Mouse (Mus musculus): Measurements from ENCODE around the gene Copz2.

DNA sequence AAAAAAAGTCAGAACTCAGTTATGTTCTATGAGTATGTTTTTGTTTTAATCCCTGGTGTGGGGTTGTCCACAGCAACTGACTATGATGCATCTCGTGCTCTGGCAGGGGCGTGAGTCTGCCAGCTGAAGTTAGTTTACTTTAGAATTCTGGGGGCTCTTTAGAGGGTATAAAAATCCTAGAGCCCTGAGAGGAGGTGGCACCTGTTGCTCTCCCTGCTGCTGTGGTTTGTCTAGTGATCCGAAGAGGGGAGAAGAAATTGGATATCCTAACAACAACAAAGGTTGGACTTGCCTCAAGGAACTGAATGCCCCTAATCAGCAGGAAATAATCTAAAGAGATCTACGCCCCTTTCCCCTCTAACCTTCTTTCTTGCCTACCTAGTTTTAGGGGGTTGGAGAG, 11.3 kb upstream of the Copz2 start:
- TF ChIP-seq BHLHE40 (IDR thresholded peaks at IDR 0.05; ENCODE audit: low read depth, low read length) = no peak
- no peak for TF ChIP-seq CTCF (conservative IDR thresholded peaks at IDR 0.05 in 1 of 2, IDR thresholded peaks at IDR 0.05 in 1 of 2; ENCODE audit: low read depth in 2 of 2, low read length in 2 of 2)
- TF ChIP-seq PAX5 (IDR thresholded peaks at IDR 0.05; ENCODE audit: low read length) = no peak
- TF ChIP-seq POLR2A (IDR thresholded peaks at IDR 0.05; ENCODE audit: low read depth, low read length) = no peak
- no peak for TF ChIP-seq MAX (IDR thresholded peaks at IDR 0.05; ENCODE audit: low read length)
- no peak for TF ChIP-seq ETS1 (conservative IDR thresholded peaks at IDR 0.05; ENCODE audit: low read depth, low read length)
- no peak for TF ChIP-seq HCFC1 (IDR thresholded peaks at IDR 0.05; ENCODE audit: low read depth, low read length)
